Mouse (Mus musculus): ENCODE data around the gene Phf5a. TPM values are rescaled to one million over a fixed set of nuclear protein-coding genes. Genes with fewer than 3 reads are reported as not detected.

Gene Phf5a
- total and polyA plus RNA-seq, 2 experiments from 2014 or later, result 41.5 to 107 TPM

DNA sequence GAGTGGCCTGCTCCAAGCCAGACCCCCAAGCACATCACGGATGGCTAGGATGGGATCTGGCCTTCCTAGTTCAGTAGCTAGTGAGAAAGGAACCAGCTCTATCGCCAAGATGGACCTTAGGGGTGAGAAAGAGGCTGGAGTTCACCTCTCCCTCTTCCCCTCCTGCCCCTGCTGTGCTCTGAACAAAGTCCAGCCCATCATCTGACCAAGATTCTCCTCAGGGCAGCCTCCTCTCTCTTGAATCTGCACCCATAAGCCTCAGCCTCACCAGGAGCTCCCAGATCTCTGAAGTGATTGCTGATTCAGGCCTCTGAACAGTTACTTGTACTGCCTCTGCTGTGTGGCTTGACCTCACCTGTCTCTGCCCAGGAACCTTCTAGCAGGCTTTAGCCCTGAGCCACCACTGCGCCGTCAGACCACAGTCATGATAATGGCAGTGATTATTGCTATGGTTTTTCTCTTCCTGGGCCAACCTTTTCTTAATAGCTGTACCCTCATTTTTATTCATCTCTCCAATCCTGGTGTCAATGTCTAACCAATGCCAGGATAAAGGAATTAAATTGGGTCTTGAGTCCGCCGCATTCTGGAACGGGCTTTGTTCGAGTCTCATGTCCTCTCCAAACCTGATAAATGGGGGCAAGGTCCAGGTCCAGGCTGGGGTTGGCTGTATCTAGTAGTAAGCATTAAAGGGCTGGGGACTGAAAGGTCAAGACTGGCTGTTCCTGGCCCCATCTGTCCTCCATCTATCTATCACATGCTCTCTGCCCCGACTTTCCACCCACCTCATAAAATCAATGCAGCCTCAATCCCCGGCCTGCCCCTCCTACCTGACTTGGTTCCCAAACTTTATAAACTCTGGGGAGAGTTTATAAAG lies 36.5 kb downstream of the Phf5a start:
- no peak for ATAC-seq
- H3K27me3 ChIP-seq (ENCODE audit: insufficient read depth, low read length), result no peaks in the 10 kb centered on the region
- WGBS, result 74% methylated on average over 10 of the region's 10 CpGs
- TF ChIP-seq CTCF (IDR thresholded peaks at IDR 0.05; ENCODE audit: low read depth), result no peak
- no peaks in the 10 kb centered on the region for H3K9me3 ChIP-seq (ENCODE audit: low read length)
- H3K9ac ChIP-seq, result no peak overlapping the region
- no peak overlapping the region for H3K4me2 ChIP-seq (ENCODE audit: low read depth)
- no peak overlapping the region for H3K4me3 ChIP-seq (ENCODE audit: low read depth, low read length)
- no peak overlapping the region for H3K27ac ChIP-seq (ENCODE audit: low read depth, low read length)
- H3K4me1 ChIP-seq (ENCODE audit: insufficient read depth), result no peaks in the 10 kb centered on the region; the same call in 1 of the 2 replicates
- no peak for DNase-seq
- no peaks in the 10 kb centered on the region for H3K36me3 ChIP-seq (ENCODE audit: insufficient read depth)

DNA sequence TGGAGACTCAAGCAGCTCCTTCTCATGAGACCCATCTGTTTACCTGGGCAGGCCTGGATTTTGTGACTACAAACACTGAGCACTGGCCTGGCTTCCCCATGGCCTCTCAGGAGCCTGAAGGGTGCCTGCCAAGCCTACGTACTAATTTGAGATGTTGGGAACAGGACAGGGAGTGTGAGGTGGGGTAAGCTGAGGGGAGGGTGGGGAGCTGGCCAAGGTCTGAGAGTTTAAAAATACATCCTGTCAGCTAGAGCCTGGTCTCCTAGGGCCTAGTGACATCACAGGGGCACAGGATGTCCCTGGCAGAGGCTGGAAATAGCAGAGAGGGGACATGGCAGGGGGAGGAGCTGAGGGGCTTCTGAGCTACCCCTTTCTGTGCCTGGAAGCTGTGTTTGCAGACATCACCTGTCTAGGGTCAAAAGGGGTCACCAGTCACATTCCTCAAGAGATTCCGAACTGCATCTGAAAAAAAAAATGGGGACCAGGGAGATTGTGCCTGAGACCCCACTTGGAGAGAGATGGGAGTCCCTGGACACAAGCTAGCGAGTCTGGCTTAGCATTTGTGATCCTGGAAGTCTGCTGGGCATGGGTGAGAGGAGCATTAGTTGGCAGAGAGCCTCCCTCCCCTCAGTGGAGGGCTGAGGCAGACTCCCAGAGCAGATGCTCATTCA lies 37.4 kb downstream of the Phf5a start:
- no peak overlapping the region for H3K27ac ChIP-seq (ENCODE audit: low read depth, low read length)
- H3K4me2 ChIP-seq (ENCODE audit: low read depth), result no peak overlapping the region
- H3K4me1 ChIP-seq (ENCODE audit: insufficient read depth), result no peaks in the 10 kb centered on the region; the same call in 1 of the 2 replicates
- no peak for TF ChIP-seq CTCF (IDR thresholded peaks at IDR 0.05; ENCODE audit: low read depth)
- DNase-seq (no peak), ATAC-seq (no peak)
- H3K36me3 ChIP-seq (ENCODE audit: insufficient read depth), result peaks cover 2% of the 10 kb centered on the region; the same call in 1 of the 2 replicates
- no peak overlapping the region for H3K9ac ChIP-seq
- no peak overlapping the region for H3K4me3 ChIP-seq (ENCODE audit: low read depth, low read length)
- H3K9me3 ChIP-seq (ENCODE audit: low read length), result no peaks in the 10 kb centered on the region
- 66% methylated on average over 3 of the region's 3 CpGs for WGBS
- no peaks in the 10 kb centered on the region for H3K27me3 ChIP-seq (ENCODE audit: insufficient read depth, low read length)

DNA sequence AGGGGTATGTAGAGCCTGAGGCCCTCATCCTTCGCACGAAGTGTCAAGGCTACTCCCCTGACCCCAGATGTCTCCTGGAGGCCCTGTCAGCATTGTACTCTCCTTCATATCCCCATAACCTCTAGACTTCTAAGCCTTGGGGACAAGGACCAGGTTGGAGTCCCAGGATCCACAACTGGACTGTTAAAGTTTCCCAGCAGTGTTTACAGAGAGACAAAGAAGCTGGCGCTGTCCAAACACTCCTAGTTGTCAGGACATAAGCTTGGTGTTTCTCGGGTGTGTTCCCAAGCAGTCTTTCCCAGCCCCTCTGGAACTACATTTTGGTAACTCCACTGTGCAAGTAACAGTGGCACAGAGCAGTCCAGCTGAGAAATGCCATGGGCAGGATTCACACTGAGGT lies 38.2 kb downstream of the Phf5a start:
- WGBS, result 77% methylated on average over 4 of the region's 4 CpGs
- H3K9me3 ChIP-seq (ENCODE audit: low read length), result no peaks in the 10 kb centered on the region

DNA sequence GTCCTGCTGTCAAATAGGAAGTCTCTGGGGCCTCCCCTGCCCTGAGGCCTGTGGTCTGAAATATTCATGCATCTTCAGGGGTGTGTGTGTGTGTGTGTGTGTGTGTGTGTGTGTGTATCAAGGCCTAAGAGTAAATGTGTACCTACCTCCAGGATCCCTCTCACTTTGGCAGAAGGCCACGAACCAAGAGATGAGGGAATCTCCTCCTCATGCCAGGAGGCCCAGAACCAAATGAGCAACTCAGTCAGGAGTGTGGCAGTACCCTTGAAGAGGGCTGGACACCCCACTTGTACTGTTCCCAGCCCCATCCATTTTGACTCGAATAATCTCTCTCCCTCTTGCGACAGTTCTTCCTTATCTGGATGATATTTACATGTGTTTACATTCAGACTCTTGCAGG lies 39.5 kb downstream of the Phf5a start:
- H3K4me2 ChIP-seq (ENCODE audit: low read depth), result no peak overlapping the region
- TF ChIP-seq CTCF (IDR thresholded peaks at IDR 0.05; ENCODE audit: low read depth), result no peak
- H3K4me3 ChIP-seq (ENCODE audit: low read depth, low read length), result no peak overlapping the region
- H3K4me1 ChIP-seq (ENCODE audit: insufficient read depth), result no peaks in the 10 kb centered on the region; the same call in 1 of the 2 replicates
- WGBS, result 97% methylated on average over 3 of the region's 3 CpGs
- no peak overlapping the region for H3K27ac ChIP-seq (ENCODE audit: low read depth, low read length)
- no peaks in the 10 kb centered on the region for H3K27me3 ChIP-seq (ENCODE audit: insufficient read depth, low read length)
- H3K36me3 ChIP-seq (ENCODE audit: insufficient read depth), result peaks cover 17% of the 10 kb centered on the region
- no peak overlapping the region for H3K9ac ChIP-seq
- DNase-seq (no peak), ATAC-seq (no peak)
- H3K9me3 ChIP-seq (ENCODE audit: low read length), result no peaks in the 10 kb centered on the region

More for the DNA sequence above, 38.2 kb downstream of the Phf5a start:
- H3K27ac ChIP-seq (ENCODE audit: low read depth, low read length), result no peak overlapping the region
- ATAC-seq (no peak), DNase-seq (no peak)
- no peak overlapping the region for H3K4me3 ChIP-seq (ENCODE audit: low read depth, low read length)
- H3K4me2 ChIP-seq (ENCODE audit: low read depth), result no peak overlapping the region
- no peak overlapping the region for H3K9ac ChIP-seq
- no peak for TF ChIP-seq CTCF (IDR thresholded peaks at IDR 0.05; ENCODE audit: low read depth)
- H3K36me3 ChIP-seq (ENCODE audit: insufficient read depth), result peaks cover 10% of the 10 kb centered on the region; the same call in 1 of the 2 replicates
- no peaks in the 10 kb centered on the region; the same call in 1 of the 2 replicates for H3K4me1 ChIP-seq (ENCODE audit: insufficient read depth)
- no peaks in the 10 kb centered on the region for H3K27me3 ChIP-seq (ENCODE audit: insufficient read depth, low read length)

DNA sequence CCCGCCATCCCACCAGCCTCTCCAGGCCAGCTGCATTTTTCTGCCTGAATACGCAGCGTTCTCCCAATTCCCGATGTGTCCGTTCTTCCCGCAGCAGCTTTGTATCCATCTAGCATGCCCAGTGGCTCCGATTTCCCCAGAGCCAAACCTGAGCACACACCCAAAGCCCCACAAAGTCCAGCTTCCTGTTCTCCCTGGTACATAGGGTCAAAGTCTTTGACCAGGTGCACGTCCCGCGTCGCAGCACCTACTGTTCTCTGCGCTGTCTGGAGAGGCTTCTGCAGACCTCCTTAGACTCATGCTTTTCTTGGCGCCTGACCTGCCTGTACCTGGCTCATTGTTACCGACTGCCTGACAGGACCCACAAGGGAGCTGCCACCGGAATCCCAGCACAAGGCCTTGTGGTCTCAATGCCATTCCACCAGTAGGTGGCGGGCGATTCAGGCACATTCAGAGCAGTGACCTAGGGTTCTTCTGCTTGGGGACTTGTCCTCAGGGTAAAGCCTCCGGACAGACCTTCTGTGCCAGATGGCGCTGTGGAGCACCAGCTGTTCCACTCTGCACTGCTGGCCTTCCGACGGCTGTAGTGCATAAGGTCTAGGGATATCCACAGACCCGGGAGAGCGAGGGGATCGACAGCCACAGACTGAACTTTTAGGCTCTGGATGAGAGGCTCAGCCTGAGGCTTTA lies 40.4 kb downstream of the Phf5a start:
- Histone ChIP-seq H3K9ac (peak overlapping the region; percentile 18; the same call in 1 of the 2 replicates), H3K9me3 (ENCODE audit: low read length) (no peaks in the 10 kb centered on the region), H3K4me2 (ENCODE audit: low read depth) (no peak overlapping the region), H3K4me3 (ENCODE audit: low read depth, low read length) (no peak overlapping the region), H3K36me3 (ENCODE audit: insufficient read depth) (peaks cover 25% of the 10 kb centered on the region), H3K27ac (ENCODE audit: low read depth, low read length) (no peak overlapping the region), H3K27me3 (ENCODE audit: insufficient read depth, low read length) (no peaks in the 10 kb centered on the region), H3K4me1 (ENCODE audit: insufficient read depth) (no peaks in the 10 kb centered on the region; the same call in 1 of the 2 replicates)
- DNase-seq (peak; percentile 84), ATAC-seq (peak; percentile 87)
- 17% methylated on average over 24 of the region's 24 CpGs for WGBS
- peak; percentile 95 for TF ChIP-seq CTCF (IDR thresholded peaks at IDR 0.05; ENCODE audit: low read depth)

DNA sequence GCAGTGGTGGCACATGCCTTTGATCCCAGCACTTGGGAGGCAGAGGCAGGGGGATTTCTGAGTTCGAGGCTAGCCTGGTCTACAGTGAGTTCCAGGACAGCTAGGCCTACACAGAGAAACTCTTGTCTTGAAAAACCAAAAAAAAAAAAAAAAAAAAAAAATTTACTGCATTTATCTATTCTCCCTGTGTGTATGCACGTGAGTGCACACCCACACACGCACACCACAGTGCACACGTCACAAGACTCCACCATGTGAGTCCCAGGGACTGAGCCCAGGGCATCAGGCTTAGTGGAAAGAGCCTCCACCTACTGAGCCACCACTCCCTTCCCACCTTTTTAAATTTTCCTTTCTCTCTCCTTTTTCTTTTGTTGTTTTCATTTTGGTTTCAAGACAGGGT lies 41.2 kb downstream of the Phf5a start:
- no peaks in the 10 kb centered on the region for H3K27me3 ChIP-seq (ENCODE audit: insufficient read depth, low read length)
- H3K36me3 ChIP-seq (ENCODE audit: insufficient read depth), result peaks cover 32% of the 10 kb centered on the region
- H3K4me1 ChIP-seq (ENCODE audit: insufficient read depth), result no peaks in the 10 kb centered on the region
- H3K27ac ChIP-seq (ENCODE audit: low read depth, low read length), result no peak overlapping the region
- no peaks in the 10 kb centered on the region for H3K9me3 ChIP-seq (ENCODE audit: low read length)
- H3K4me3 ChIP-seq (ENCODE audit: low read depth, low read length), result no peak overlapping the region
- no peak overlapping the region for H3K4me2 ChIP-seq (ENCODE audit: low read depth)
- DNase-seq (no peak), ATAC-seq (no peak)
- TF ChIP-seq CTCF (IDR thresholded peaks at IDR 0.05; ENCODE audit: low read depth), result no peak
- 88% methylated on average over 4 of the region's 4 CpGs for WGBS
- H3K9ac ChIP-seq, result no peak overlapping the region
